Mouse (Mus musculus): ENCODE results near the gene Kdelc1.

- TF ChIP-seq CTCF (IDR thresholded peaks at IDR 0.05; ENCODE audit: control insufficient read depth, insufficient read depth, insufficient read length) (no peak), USF1 (IDR thresholded peaks at IDR 0.05; ENCODE audit: low read depth) (no peak), FOSL1 (IDR thresholded peaks at IDR 0.05; ENCODE audit: insufficient read depth, low read length, poor library complexity, severe bottlenecking) (no peak), MAX (IDR thresholded peaks at IDR 0.05) (no peak)
These were observed 1.4 kb upstream of the Kdelc1 start for GRCm38 (mm10) chr1:44120074-44120406.

All from C2C12 (cell line).